Comparison of ENCODE assay signal across 8 mouse cellular contexts in the genomic region with DNA sequence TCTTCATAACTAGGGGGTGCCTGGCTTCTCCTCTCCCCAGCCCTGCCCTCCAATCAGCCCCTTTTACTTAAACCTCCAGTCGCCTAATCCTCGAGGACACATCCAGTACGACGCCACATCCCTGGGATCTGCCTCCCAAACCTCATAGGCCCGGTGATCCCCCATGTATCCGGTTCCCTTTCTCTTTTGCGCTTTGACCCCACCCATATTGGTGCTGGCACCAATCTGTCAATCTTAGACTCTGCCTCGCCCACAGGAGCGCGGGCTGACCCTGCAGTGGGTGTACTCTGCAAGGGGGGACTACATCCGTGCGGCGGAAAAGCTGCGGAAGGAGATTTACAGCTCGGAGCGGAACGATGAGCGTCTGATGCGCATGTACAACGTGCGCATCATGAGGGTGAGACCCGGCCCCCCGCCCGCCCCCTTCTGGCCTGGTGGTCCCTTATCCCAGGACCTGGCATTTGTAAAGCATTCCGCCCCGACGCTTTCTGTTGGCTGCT. TPM values are rescaled to one million over a fixed set of nuclear protein-coding genes. Genes with fewer than 3 reads are reported as not detected.
DNase-seq lines count a peak whose midpoint lies in the region; ATAC-seq and TF ChIP-seq lines count a peak whose summit lies in the region.

No protein-coding gene starts in this region.

- no peak overlapping the region for H3K27ac ChIP-seq in embryonic fibroblast, embryonic 13.5 days (ENCODE audit: insufficient read depth, low read length)
- 0 out of 2 replicates have a peak overlapping the region, but pooled peaks have one; percentile 8 for H3K27ac ChIP-seq in hindbrain, embryonic 12.5 days
- no peak overlapping the region for H3K27ac ChIP-seq in neural tube, embryonic 12.5 days

- TF ChIP-seq POLR2A in embryonic fibroblast, embryonic 13.5 days (IDR thresholded peaks at IDR 0.05; ENCODE audit: low read depth, low read length), result peak; percentile 37

- H3K36me3 ChIP-seq in hindbrain, embryonic 12.5 days, result no peaks in the 10 kb centered on the region
- H3K36me3 ChIP-seq in neural tube, embryonic 12.5 days, result no peaks in the 10 kb centered on the region

- peak; percentile 62 for ATAC-seq in hindbrain, embryonic 12.5 days (ENCODE audit: low FRiP score)
- ATAC-seq in neural tube, embryonic 12.5 days (ENCODE audit: low FRiP score, low read depth), result peak; percentile 63
- ATAC-seq in megakaryocyte, adult 5-6 weeks (ENCODE audit: poor library complexity, severe bottlenecking), result no peak

- H3K4me1 ChIP-seq in embryonic fibroblast, embryonic 13.5 days (ENCODE audit: control insufficient read depth, insufficient read depth, low read length), result no peaks in the 10 kb centered on the region
- peaks cover 11% of the 10 kb centered on the region for H3K4me1 ChIP-seq in hindbrain, embryonic 12.5 days
- H3K4me1 ChIP-seq in neural tube, embryonic 12.5 days, result no peaks in the 10 kb centered on the region

- peak overlapping the region; percentile 46 for H3K9ac ChIP-seq in hindbrain, embryonic 12.5 days
- peak overlapping the region; percentile 56; the same call in 1 of the 2 replicates for H3K9ac ChIP-seq in neural tube, embryonic 12.5 days

- H3K4me2 ChIP-seq in hindbrain, embryonic 12.5 days (replicated peaks), result peak overlapping the region; percentile 58
- H3K4me2 ChIP-seq in neural tube, embryonic 12.5 days (replicated peaks), result peak overlapping the region; percentile 60

- H3K9me3 ChIP-seq in hindbrain, embryonic 12.5 days (replicated peaks), result no peaks in the 10 kb centered on the region
- no peaks in the 10 kb centered on the region for H3K9me3 ChIP-seq in neural tube, embryonic 12.5 days

- H3K4me3 ChIP-seq in embryonic fibroblast, embryonic 13.5 days (ENCODE audit: insufficient read depth, low read length), result no peak overlapping the region
- H3K4me3 ChIP-seq in hindbrain, embryonic 12.5 days, result peak overlapping the region; percentile 36
- H3K4me3 ChIP-seq in neural tube, embryonic 12.5 days, result peak overlapping the region; percentile 29

- peaks cover 22% of the 10 kb centered on the region for H3K27me3 ChIP-seq in hindbrain, embryonic 12.5 days
- H3K27me3 ChIP-seq in neural tube, embryonic 12.5 days (replicated peaks), result peaks cover 14% of the 10 kb centered on the region

- peak; percentile 50 to 66 for DNase-seq in kidney, postnatal 4 days
- no peak for DNase-seq in kidney, adult 18-20 months
- peak; percentile 31 for DNase-seq in liver
- DNase-seq in urinary bladder, postnatal 14 days (ENCODE audit: low spot score), result no peak

- TF ChIP-seq CTCF in embryonic fibroblast, embryonic 13.5 days (IDR thresholded peaks at IDR 0.05; ENCODE audit: borderline replicate concordance, insufficient read depth, low read length), result no peak

- WGBS in hindbrain, embryonic 12.5 days, result 22% methylated on average over 27 of the region's 27 CpGs
- 17% methylated on average over 27 of the region's 27 CpGs for WGBS in neural tube, embryonic 12.5 days

RNA-seq across cellular contexts. Expression of a gene that starts 14.1 kb away (rescaled TPM):
- polyA plus RNA-seq in embryonic fibroblast, embryonic 13.5 days (2011; ENCODE audit: insufficient read length, low read depth, missing spikeins), result 0.67 and 0.68 TPM in 2 replicates
- polyA plus RNA-seq in hindbrain, embryonic 12.5 days (2016; fragmentation: Nextera tagmentation; extraction: Ambion mirVana), result 3.3 and 3.4 TPM in 2 replicates
- 1.8 TPM in 2 replicates for polyA plus RNA-seq in neural tube, embryonic 12.5 days (2016; fragmentation: Nextera tagmentation; extraction: Ambion mirVana)
- 0.89 and 1.0 TPM in 2 replicates for total RNA-seq in megakaryocyte, adult 5-6 weeks (2015)
- total RNA-seq in megakaryocyte, adult 5-6 weeks (2017), result 1.3 and 2.5 TPM in 2 replicates

RNA-seq across cellular contexts. Expression of a gene that starts 17.1 kb away (rescaled TPM):
- 35.4 and 41.3 TPM in 2 replicates for polyA plus RNA-seq in embryonic fibroblast, embryonic 13.5 days (2011; ENCODE audit: insufficient read length, low read depth, missing spikeins)
- polyA plus RNA-seq in hindbrain, embryonic 12.5 days (2016; fragmentation: Nextera tagmentation; extraction: Ambion mirVana), result 38.7 and 40.0 TPM in 2 replicates
- 36.8 and 42.1 TPM in 2 replicates for polyA plus RNA-seq in neural tube, embryonic 12.5 days (2016; fragmentation: Nextera tagmentation; extraction: Ambion mirVana)
- total RNA-seq in megakaryocyte, adult 5-6 weeks (2015), result 60.5 and 64.2 TPM in 2 replicates
- 6.4 and 10.6 TPM in 2 replicates for total RNA-seq in megakaryocyte, adult 5-6 weeks (2017)

RNA-seq across cellular contexts. Expression of a gene that starts 29.9 kb away (rescaled TPM):
- 732 and 740 TPM in 2 replicates for polyA plus RNA-seq in embryonic fibroblast, embryonic 13.5 days (2011; ENCODE audit: insufficient read length, low read depth, missing spikeins)
- 66.6 and 82.5 TPM in 2 replicates for polyA plus RNA-seq in hindbrain, embryonic 12.5 days (2016; fragmentation: Nextera tagmentation; extraction: Ambion mirVana)
- 51.8 and 52.0 TPM in 2 replicates for polyA plus RNA-seq in neural tube, embryonic 12.5 days (2016; fragmentation: Nextera tagmentation; extraction: Ambion mirVana)
- total RNA-seq in megakaryocyte, adult 5-6 weeks (2015), result 0.40 and 1.0 TPM in 2 replicates
- total RNA-seq in megakaryocyte, adult 5-6 weeks (2017), result 0.51 TPM in 1 of 2 replicates, not detected in the other

RNA-seq across cellular contexts. Expression of a gene that starts 30.4 kb away (rescaled TPM):
- polyA plus RNA-seq in embryonic fibroblast, embryonic 13.5 days (2011; ENCODE audit: insufficient read length, low read depth, missing spikeins), result not detected in 2 replicates
- 103 and 108 TPM in 2 replicates for polyA plus RNA-seq in hindbrain, embryonic 12.5 days (2016; fragmentation: Nextera tagmentation; extraction: Ambion mirVana)
- polyA plus RNA-seq in neural tube, embryonic 12.5 days (2016; fragmentation: Nextera tagmentation; extraction: Ambion mirVana), result 109 and 118 TPM in 2 replicates
- total RNA-seq in megakaryocyte, adult 5-6 weeks (2015), result not detected in 2 replicates
- not detected in 2 replicates for total RNA-seq in megakaryocyte, adult 5-6 weeks (2017)

RNA-seq across cellular contexts. Expression of a gene that starts 45.1 kb away (rescaled TPM):
- 0.60 and 0.67 TPM in 2 replicates for polyA plus RNA-seq in embryonic fibroblast, embryonic 13.5 days (2011; ENCODE audit: insufficient read length, low read depth, missing spikeins)
- 0.23 and 0.25 TPM in 2 replicates for polyA plus RNA-seq in hindbrain, embryonic 12.5 days (2016; fragmentation: Nextera tagmentation; extraction: Ambion mirVana)
- polyA plus RNA-seq in neural tube, embryonic 12.5 days (2016; fragmentation: Nextera tagmentation; extraction: Ambion mirVana), result 0.11 and 0.39 TPM in 2 replicates
- 0.18 TPM in 1 of 2 replicates, not detected in the other for total RNA-seq in megakaryocyte, adult 5-6 weeks (2015)
- 0.37 TPM in 1 of 2 replicates, not detected in the other for total RNA-seq in megakaryocyte, adult 5-6 weeks (2017)

Comparison
In these comparisons a context has a peak if more than half of its experiments do, and no peak if none do; other contexts are left out.
1. DNase-seq: peak in kidney, postnatal 4 days (2 of 2) and liver (single experiment); none in kidney, adult 18-20 months (single experiment) and urinary bladder, postnatal 14 days (single experiment).